Mouse (Mus musculus) gastrocnemius, adult 2 months (tissue): Measurements from ENCODE around the gene Olfr1377. TPM values are rescaled to one million over a fixed set of nuclear protein-coding genes. Genes with fewer than 3 reads are reported as not detected.

Source experiments
- DNase-seq: peaks from one replicate; pipeline ENCODE4 v3.0.0; 2022
- H3K27ac ChIP-seq: fragments of 200-600 bp; 2 replicates; pipeline ENCODE4 v1.8.1; 2022; ENCODE audit warnings: mild to moderate bottlenecking
- H3K4me3 ChIP-seq: fragments of 200-600 bp; 2 replicates; pipeline ENCODE4 v1.8.1; 2022; ENCODE audit warnings: mild to moderate bottlenecking, moderate library complexity
- CTCF ChIP-seq: fragments of 200-600 bp; IDR thresholded peaks from 2 replicates; pipeline ENCODE4 v1.8.1; 2022; ENCODE audit warnings: antibody characterized with exemption, mild to moderate bottlenecking, moderate library complexity
- intact Hi-C: fragments of 180-260 bp; cut with DNase I; formaldehyde crosslinking; loops from one replicate; pipeline ENCODE4 v1.15.1; 2025
- long read RNA-seq, 2 experiments: library from polyadenylated mRNA; stranded (forward); transcript quantifications; one replicate each; pipeline ENCODE4 v2.0.0; 2021
- total RNA-seq, 2 experiments: library from RNA; stranded (reverse); gene quantifications; 2 replicates each; pipeline ENCODE4 v1.2.3; 2021

Gene Olfr1377
- total RNA-seq = not detected
- long read RNA-seq, experiment 1 = 0 reads
- long read RNA-seq, experiment 2 = 0 reads

GRCm38 (mm10) chr11:50981667-50982066, at the start of gene Olfr1377:
TSS of gene Olfr1377 (plus strand) at chr11:50981967.
- DNase-seq = no peak
- Histone ChIP-seq H3K4me3 (no peak within 1 kb of the TSS), H3K27ac (no peak within 1 kb of the TSS)
- no peak for TF ChIP-seq CTCF
- intact Hi-C loops = no loop called here

GRCm38 (mm10) chr11:50932040-50932439, 49.7 kb upstream of the Olfr1377 start:
- no peak for DNase-seq
- Histone ChIP-seq H3K27ac (no peak overlapping the region; the same call in 1 of the 2 replicates), H3K4me3 (peak overlapping the region; percentile 89)
- intact Hi-C loops = loop anchor here (5.0 kb wide), 1 partner anchor 105 kb away; the partner anchor contains the start of gene Zfp354c
- TF ChIP-seq CTCF = no peak

- TF ChIP-seq CTCF = no peak
- intact Hi-C loops = no loop called here
- Histone ChIP-seq H3K27ac (no peak overlapping the region), H3K4me3 (no peak overlapping the region)
- no peak for DNase-seq
These were observed 43.3 kb upstream of the Olfr1377 start for GRCm38 (mm10) chr11:50938435-50938834.

- no peak overlapping the region for H3K27ac ChIP-seq
- TF ChIP-seq CTCF = peak; percentile 80
- intact Hi-C loops = loop anchor here (1.0 to 5.0 kb wide), 2 partner anchors 94 to 593 kb away; no protein-coding TSS in a partner anchor
- H3K4me3 ChIP-seq = no peak overlapping the region
- no peak for DNase-seq
These were observed 42.0 kb upstream of the Olfr1377 start for GRCm38 (mm10) chr11:50939621-50940366.

DNA sequence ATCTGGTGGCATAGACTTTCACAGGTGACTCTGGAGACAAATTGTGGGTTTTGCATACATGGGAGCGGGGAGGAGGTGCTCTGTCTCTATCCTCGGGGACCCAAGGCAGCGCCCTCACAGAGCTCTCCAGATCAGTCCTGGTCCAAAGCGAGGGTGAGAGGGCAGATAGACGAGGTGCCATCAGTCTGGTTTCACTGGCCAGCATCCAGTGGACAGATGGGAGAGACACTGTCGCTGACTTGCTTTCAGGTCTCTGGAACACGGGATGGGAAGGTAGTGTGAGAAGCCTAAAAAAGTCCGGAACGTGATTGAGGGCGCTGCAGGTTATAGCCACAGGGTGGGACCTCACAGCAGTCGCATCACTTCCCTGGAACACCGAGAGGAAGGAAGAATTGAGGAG, 39.4 kb upstream of the Olfr1377 start:
- no peak for DNase-seq
- Histone ChIP-seq H3K4me3 (no peak overlapping the region), H3K27ac (no peak overlapping the region)
- intact Hi-C loops = loop anchor here (5.0 kb wide), 1 partner anchor 590 kb away; no protein-coding TSS in a partner anchor
- no peak for TF ChIP-seq CTCF

DNA sequence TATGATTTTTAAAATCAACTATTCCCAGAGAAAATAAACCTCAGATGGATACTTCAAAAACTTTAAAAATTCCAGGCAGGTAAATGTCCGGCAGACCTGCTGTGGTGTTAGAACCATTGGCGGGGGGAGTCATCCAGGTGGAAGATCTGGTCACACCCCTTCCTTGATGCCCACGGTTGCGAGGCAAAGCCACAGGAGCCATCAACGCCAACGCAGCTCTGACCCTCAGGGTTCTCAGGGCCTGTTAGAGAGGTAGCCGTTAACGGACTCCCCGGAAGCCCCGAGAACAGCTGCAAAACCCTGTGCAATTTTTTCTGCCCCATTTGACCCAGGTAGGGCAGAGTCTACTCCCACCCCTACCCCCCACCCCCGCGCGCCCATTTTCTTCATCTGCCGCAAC, 38.3 kb upstream of the Olfr1377 start, which contains the start of gene 4933414I15Rik:
TSS of gene 4933414I15Rik (minus strand) at position 260 of the 400 bp plus-strand sequence.
- H3K4me3 ChIP-seq = no peak within 1 kb of the TSS
- intact Hi-C loops = loop anchor here (5.0 kb wide), 1 partner anchor 589 kb away; no protein-coding TSS in a partner anchor
- DNase-seq = no peak
- no peak within 1 kb of the TSS for H3K27ac ChIP-seq
- no peak for TF ChIP-seq CTCF

DNA sequence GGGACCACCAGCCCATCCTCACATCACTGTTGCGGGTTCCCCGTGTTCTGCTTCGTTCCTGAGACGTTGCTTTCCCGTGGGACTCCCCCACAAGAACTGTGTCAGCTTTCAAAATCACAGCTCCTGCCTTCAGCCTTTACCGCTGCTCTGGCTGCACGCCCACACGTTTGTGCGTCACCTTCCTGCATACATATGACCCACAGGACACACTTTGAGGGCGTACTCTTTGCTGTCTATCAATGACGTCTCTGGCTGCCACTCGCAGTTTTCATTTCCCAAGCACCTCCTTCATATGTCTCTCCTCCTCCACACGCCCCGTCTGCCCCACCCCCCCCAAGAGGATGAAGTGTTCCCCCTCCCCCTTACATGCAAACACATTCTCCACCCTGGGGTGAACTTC, 29.5 kb upstream of the Olfr1377 start:
- intact Hi-C loops = no loop called here
- Histone ChIP-seq H3K27ac (no peak overlapping the region), H3K4me3 (no peak overlapping the region)
- no peak for TF ChIP-seq CTCF
- no peak for DNase-seq

DNA sequence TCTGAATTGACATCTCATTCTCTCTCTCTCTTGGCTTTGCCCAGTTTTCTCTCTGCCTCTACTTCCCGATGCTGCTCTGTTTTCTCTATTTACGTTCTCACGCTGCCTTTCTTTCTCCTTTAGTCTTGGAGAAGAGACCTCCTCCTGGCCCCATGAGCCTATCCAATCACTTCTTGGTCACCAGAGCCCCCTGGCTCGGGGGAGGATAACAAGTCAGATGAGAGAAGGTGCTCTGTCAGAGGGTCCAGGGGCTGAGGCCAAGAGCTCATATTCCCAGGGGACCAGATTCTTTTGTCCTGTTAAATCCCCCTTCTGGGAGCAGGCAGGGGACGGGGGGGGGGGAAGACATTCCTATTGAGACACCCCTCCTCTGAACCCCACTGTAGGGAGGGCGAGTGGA, 28.1 kb upstream of the Olfr1377 start, which contains the start of gene Prop1:
TSS of gene Prop1 (minus strand) at position 101 of the 400 bp plus-strand sequence.
- intact Hi-C loops = no loop called here
- DNase-seq = no peak
- TF ChIP-seq CTCF = no peak

GRCm38 (mm10) chr11:50964886-50965285, 16.9 kb upstream of the Olfr1377 start:
- DNase-seq = no peak
- no peak overlapping the region for H3K4me3 ChIP-seq
- no peak for TF ChIP-seq CTCF
- intact Hi-C loops = no loop called here
- H3K27ac ChIP-seq = no peak overlapping the region

More for the DNA sequence above, 28.1 kb upstream of the Olfr1377 start, which contains the start of gene Prop1:
- H3K27ac ChIP-seq = no peak within 1 kb of the TSS
- H3K4me3 ChIP-seq = no peak within 1 kb of the TSS

DNA sequence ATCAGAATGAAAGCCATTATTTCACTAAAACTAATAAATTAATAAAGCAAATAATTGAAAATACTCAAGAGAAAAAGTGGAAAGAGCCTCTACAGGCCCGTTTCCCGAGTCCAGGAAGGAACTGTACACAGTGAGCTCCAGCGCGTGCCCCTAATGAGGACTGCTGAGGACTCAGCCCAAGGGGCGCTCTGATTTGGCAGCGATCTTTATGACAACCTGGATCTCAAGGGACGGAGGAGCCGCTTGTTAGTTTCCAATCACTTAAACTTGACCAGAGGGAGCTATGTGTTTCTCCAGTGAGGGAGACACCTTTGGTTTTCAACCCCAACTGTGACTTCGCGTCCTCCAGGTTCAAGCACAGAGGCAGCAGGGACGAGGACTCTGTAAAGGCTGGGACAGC, 15.5 kb upstream of the Olfr1377 start, which contains the start of gene Olfr1378:
TSS of gene Olfr1378 (plus strand) at position 301 of the 400 bp plus-strand sequence.
- no peak within 1 kb of the TSS for H3K4me3 ChIP-seq
- DNase-seq = no peak
- no peak for TF ChIP-seq CTCF
- no peak within 1 kb of the TSS for H3K27ac ChIP-seq
- intact Hi-C loops = no loop called here

GRCm38 (mm10) chr11:50977216-50977615, 4.6 kb upstream of the Olfr1377 start:
- Histone ChIP-seq H3K4me3 (no peak overlapping the region), H3K27ac (no peak overlapping the region)
- intact Hi-C loops = no loop called here
- TF ChIP-seq CTCF = no peak
- no peak for DNase-seq

- no peak for TF ChIP-seq CTCF
- intact Hi-C loops = no loop called here
- H3K4me3 ChIP-seq = no peak within 1 kb of the TSS
- no peak within 1 kb of the TSS for H3K27ac ChIP-seq
- no peak for DNase-seq
These were observed 21.5 kb downstream of the Olfr1377 start, which contains the start of gene Olfr51 for GRCm38 (mm10) chr11:51003296-51003695. TSS of gene Olfr51 (plus strand) at chr11:51003596.

- no peak overlapping the region for H3K27ac ChIP-seq
- TF ChIP-seq CTCF = no peak
- intact Hi-C loops = loop anchor here (1.0 kb wide), 1 partner anchor 32 kb away; no protein-coding TSS in a partner anchor
- DNase-seq = no peak
- H3K4me3 ChIP-seq = no peak overlapping the region
These were observed 30.1 kb downstream of the Olfr1377 start for GRCm38 (mm10) chr11:51011821-51012220.
